Mouse (Mus musculus) spleen, adult 12 weeks (tissue): ENCODE measurements around the gene Fmnl2.

Experiments used
- DNase-seq: peaks from one replicate; pipeline ENCODE4 v3.0.0; 2022; ENCODE audit warnings: low spot score

Fmnl2 gene

GRCm38 (mm10) chr2:52864635-52865034, 7.0 kb downstream of the Fmnl2 start:
- DNase-seq: no peak

DNA sequence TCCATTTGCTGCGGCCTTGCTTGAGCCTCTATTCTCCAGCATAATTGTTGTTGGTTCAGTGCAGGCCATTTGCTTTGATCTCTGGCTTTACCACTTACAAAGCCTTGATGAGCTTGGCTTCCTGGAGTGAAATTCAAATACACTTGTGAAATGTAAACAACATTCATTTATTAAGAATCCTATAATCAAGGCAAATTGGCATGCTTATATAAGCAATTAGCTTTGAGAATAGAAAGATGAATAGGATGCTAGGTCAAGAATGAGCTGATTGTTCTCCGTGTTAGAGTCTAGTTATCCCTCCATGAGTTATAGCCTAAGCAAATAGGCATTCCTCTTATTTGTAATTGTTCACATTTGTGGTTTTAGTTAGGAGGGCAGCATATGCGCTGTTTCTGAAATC, 8.5 kb downstream of the Fmnl2 start:
- DNase-seq: no peak

DNA sequence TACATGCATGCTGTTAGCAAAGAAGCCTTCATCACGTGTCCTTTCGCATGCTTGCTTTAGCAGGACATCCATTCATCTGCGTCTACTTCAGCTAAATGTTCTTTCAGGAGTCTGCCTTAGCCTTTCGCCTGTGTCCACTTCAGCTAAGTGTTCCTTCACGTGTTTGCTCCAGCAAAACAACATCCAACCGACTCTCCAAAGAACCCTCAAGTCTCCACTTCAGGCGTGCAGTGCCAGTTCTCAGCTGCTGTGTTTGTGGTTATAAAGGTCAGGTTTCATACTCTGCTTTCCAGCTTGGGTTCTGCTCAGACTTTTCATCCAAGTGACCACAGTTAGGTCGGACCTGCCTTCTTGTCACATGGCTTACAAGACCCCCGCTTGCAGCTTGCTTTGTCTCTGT, 10.1 kb downstream of the Fmnl2 start:
- DNase-seq: no peak

DNA sequence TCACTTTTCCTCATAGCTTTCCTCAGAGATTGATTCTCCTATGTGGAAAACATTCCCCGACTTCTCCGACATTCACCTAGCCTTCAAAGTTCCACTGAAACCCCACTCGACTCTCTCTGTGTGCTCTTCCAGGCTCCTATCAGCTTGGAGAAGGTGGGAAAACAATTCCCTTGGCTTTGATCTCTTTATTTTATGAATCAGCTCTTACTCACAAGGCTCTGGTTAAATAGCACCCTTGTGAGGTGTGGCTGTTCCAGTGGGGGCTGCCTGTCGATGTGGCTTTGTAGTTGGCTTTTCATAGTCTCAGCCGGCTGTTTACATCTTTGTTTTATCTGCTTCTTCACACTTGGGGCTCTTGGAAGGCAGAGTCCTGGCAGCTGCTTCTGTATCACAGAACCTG, 10.5 kb downstream of the Fmnl2 start:
- DNase-seq: no peak

DNA sequence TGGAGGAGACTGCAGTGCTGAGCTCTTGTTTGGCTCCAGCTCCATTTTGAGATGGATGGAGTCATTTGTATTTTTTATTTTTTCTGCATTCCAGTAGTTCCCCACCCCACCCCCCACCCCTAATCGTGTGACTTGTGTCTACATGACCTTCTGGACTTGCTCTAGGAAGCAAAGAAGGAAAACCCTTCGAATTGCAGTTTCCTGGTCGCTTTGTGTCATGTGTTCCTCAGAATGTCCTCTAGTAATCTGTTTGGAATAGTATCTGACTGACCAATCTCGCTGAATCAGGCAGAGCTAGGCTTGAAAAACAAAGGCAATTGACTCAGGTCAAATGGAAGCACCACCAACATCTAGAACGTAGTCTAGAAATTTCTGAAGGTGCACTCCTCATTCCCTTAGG, 15.0 kb downstream of the Fmnl2 start:
- no peak for DNase-seq

GRCm38 (mm10) chr2:52873276-52874063, 15.8 kb downstream of the Fmnl2 start:
- no peak for DNase-seq

GRCm38 (mm10) chr2:52874721-52875120, 17.1 kb downstream of the Fmnl2 start:
- DNase-seq: no peak

DNA sequence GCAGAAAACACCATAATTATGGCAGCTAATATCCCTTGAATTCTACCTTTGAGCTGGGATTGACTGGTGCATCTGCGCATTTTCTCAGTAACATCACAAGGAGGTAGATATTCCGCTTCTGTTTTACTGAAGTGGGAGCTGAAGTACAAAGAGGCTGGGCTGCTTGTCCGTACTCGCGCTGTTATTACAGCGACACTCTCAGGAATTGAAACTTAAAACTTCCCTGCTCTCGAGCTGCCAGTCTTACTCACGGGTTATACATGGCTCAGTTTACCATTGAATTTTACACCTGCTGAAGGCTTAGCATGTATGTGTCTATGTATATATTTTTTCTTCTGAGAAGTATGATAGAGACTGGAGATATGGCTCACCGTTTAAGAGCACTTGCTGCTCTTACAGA, 18.1 kb downstream of the Fmnl2 start:
- DNase-seq: no peak

- no peak for DNase-seq
These were observed 25.7 kb downstream of the Fmnl2 start for GRCm38 (mm10) chr2:52883401-52883800.

DNA sequence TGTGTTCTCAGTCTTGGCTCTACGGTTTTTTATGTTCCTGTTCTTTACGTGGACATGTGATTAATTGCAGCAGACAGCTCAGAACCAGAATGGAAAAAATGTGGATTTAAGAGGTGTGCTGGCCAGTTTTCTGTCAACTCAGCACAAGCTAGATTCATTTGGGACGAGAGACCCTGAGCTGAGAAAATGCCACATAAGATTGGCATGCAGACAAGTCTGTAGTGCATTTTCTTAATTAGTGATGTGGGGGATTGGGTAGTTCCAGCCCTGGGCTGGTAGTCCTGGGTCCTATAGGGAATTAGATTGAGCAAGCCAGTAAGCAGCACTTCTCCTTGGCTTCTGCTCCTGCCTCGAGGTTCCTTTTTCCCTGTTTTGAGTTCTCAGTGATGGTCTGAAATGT, 26.4 kb downstream of the Fmnl2 start:
- DNase-seq: no peak

- DNase-seq: no peak
These were observed 27.4 kb downstream of the Fmnl2 start for GRCm38 (mm10) chr2:52885071-52885470.

DNA sequence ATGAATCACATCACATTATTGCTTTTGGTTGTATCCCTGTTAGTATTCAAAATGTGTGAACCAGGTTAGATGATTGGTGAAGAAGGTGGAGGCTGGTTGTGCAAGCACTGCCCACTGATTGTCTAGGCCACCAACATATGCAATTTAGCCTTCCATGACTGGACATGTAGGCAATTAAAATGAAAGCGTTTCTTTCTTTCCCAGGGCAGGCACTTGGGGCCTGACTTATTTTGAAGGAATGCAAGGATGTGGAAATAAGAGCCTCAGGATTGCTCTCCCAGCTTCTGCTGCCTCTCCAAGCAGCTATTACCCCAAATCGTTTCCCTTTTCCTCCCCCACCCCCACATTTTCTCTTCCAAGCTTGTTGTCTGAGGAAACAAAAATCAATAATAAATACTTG, 29.6 kb downstream of the Fmnl2 start:
- DNase-seq: no peak

DNA sequence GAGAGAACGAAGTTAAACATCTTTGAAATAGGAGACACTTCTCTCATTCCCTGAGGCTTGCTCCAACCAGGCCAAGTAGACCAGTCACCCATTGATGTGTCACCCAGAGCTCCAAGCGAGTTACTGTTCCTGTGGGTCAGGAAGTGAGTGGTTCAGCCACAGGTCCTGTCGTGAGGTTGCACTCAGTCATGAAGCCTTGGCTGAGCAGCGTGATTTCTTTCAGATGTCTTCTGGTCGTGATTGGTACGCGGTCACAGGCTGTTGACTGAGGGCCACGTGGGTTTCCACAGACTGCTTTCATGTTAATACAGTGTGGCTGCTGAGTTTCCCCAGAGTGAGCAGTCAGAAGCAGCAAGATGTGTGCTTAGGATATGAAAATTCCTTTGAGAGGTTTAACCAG, 33.5 kb downstream of the Fmnl2 start:
- DNase-seq: no peak

DNA sequence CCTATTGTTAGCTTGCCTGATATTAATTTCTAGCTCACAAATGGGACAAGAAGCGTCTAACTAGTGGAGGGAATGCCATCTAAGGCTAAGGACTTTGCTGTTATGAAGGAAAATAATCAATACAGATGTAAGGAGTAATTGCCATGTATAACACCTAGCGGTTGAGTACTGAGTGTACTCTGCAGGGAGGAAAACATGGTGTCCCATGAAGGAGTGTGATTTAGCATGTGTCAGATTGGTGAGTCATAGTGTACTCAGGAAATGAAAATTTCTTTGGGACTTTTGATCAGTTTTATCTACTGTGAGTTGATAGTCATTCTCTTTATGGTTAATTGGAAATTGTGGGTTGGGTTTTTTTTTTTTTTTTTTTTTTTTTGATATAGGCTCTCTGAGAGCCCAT, 34.1 kb downstream of the Fmnl2 start:
- DNase-seq: no peak

GRCm38 (mm10) chr2:52894983-52895621, 37.4 kb downstream of the Fmnl2 start:
- no peak for DNase-seq

DNA sequence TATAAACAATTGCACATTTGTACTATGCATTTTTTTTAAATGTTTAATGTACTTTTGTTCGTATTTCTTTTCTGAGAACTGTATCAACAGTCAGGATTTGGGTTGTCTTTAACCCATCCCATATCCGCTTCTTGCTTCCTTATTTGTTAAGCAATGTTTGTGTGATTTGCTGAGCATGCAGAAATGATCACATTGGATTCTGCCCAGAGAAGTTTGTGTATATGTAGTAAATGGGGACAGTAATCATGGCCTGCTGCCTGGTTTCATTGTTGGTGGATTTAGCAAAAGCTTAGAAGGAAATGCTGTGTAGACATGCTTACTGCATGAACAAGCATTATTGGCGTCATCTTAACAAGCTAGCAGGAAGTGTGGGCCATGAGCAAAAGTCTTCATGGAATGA, 39.3 kb downstream of the Fmnl2 start:
- no peak for DNase-seq

DNA sequence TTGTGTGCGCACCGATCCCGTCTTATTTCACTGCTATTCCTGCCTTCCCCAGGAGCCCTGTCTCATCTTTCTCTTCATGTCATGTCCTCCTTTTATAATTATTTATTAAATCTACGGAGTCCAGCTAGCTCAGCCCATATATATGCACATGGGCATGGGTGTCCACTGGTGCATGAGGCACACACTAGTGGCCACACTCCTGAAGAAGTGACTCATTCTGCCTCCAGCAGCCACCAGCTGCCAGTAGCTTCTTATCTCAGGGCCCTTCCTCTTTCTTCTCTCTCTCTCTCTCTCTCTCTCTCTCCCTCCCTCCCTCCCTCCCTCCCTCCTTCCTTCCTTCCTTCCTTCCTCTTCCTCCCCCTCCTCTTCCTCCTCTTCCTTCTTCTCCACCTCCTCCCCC, 43.1 kb downstream of the Fmnl2 start:
- no peak for DNase-seq

DNA sequence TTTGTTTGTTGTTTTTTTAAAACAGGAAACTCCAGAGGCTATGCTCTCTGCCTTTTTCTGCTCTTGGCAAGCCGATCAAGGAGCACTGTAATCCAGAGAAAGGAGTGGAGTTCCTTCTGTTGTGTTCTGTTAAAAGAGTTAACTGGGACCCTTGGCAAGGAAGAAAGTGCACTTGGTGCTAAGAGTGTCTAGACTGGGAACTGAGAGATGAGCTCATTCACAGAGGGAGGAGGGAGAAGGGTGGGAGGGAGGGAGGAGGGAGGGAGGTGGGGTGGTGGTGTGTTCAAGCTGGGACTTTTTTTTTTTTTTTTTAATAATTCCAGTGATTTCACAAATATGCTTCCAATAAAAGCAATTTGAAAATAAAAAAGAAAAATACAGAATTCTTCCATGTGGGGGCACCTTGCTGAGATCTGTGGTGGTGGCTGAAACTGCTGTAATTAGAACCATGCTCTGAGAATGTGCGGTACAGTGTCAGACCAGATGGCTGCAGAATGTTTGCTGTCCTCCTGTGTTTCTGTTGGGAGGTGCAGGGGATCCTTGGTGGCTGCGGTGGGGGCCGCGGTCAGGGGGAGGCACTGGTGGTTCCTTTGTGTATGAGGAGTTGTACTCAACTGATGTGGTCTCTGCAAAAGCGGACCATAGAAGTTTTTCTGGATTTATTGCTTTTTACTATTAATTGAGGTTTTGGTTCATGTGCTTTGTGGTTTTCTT, 43.8 kb downstream of the Fmnl2 start:
- no peak for DNase-seq

DNA sequence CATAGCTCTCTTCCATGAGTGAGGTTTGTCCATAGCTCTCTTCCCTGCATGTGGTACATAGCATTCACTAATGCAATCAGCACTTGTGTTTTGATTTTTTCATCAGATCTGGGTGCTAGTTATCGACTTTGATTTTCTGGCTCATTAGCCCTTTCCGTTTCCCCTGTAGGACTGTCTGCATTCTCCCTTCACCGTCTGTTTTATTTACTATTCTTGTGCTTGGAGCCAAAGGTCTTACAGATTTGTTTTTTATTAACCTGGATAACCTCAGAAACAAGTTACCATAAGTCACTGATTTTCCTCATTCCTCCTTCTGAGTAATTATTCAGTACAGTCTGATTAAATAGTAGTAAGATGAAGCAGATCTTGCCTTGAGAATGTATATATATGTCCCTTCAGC, 44.8 kb downstream of the Fmnl2 start:
- DNase-seq: no peak

- DNase-seq: no peak
These were observed 45.7 kb downstream of the Fmnl2 start for GRCm38 (mm10) chr2:52903228-52903963.

GRCm38 (mm10) chr2:52904526-52904925, 46.9 kb downstream of the Fmnl2 start:
- DNase-seq: no peak

GRCm38 (mm10) chr2:52913311-52913710, 55.7 kb downstream of the Fmnl2 start:
- no peak for DNase-seq

GRCm38 (mm10) chr2:52913746-52914145, 56.1 kb downstream of the Fmnl2 start:
- DNase-seq: no peak
